Mouse (Mus musculus): Measurements from ENCODE around the gene Kcnk2.
A peak's percentile ranks its signal among the peaks of the same experiment; 100 is the strongest.

Gene Kcnk2

GRCm38 (mm10) chr1:189402223-189402943 lies at the start of gene Kcnk2:
TSS of gene Kcnk2 (minus strand) at chr1:189402273.
- DNase-seq, result no peak

GRCm38 (mm10) chr1:189440741-189441140 lies 38.7 kb upstream of the Kcnk2 start:
- DNase-seq, result no peak

GRCm38 (mm10) chr1:189437126-189437525 lies 35.1 kb upstream of the Kcnk2 start:
- DNase-seq, result no peak

GRCm38 (mm10) chr1:189435452-189435851 lies 33.4 kb upstream of the Kcnk2 start:
- DNase-seq, result no peak

- no peak for DNase-seq
These were observed 29.4 kb upstream of the Kcnk2 start for GRCm38 (mm10) chr1:189431479-189431878.

- DNase-seq, result no peak
These were observed 28.5 kb upstream of the Kcnk2 start for GRCm38 (mm10) chr1:189430534-189430933.

- no peak for DNase-seq
These were observed 27.5 kb upstream of the Kcnk2 start for GRCm38 (mm10) chr1:189429566-189429965.

- DNase-seq, result no peak
These were observed 24.2 kb upstream of the Kcnk2 start for GRCm38 (mm10) chr1:189426252-189426651.

- DNase-seq, result no peak
These were observed 17.8 kb upstream of the Kcnk2 start for GRCm38 (mm10) chr1:189419914-189420313.

- no peak for DNase-seq
These were observed 7.8 kb upstream of the Kcnk2 start for GRCm38 (mm10) chr1:189409906-189410305.

GRCm38 (mm10) chr1:189405221-189405620 lies 3.1 kb upstream of the Kcnk2 start:
- no peak for DNase-seq

- no peak for DNase-seq
These were observed 1.5 kb upstream of the Kcnk2 start for GRCm38 (mm10) chr1:189403546-189403945.

- no peak for DNase-seq
These were observed 1.1 kb upstream of the Kcnk2 start for GRCm38 (mm10) chr1:189403139-189403538.

- no peak for DNase-seq
These were observed 15.2 kb downstream of the Kcnk2 start for GRCm38 (mm10) chr1:189386848-189387247.

GRCm38 (mm10) chr1:189386141-189386540 lies 15.9 kb downstream of the Kcnk2 start:
- no peak for DNase-seq

GRCm38 (mm10) chr1:189367722-189368121 lies 34.4 kb downstream of the Kcnk2 start:
- DNase-seq, result no peak

- DNase-seq, result no peak
These were observed 37.9 kb downstream of the Kcnk2 start for GRCm38 (mm10) chr1:189364188-189364587.

- peak; percentile 33 for DNase-seq
These were observed 39.5 kb downstream of the Kcnk2 start for GRCm38 (mm10) chr1:189362579-189362978.

- no peak for DNase-seq
These were observed 42.4 kb downstream of the Kcnk2 start for GRCm38 (mm10) chr1:189359699-189360098.

- no peak for DNase-seq
These were observed 48.2 kb downstream of the Kcnk2 start for GRCm38 (mm10) chr1:189353887-189354286.

GRCm38 (mm10) chr1:189351804-189352203 lies 50.3 kb downstream of the Kcnk2 start:
- DNase-seq, result no peak

GRCm38 (mm10) chr1:189349205-189349604 lies 52.9 kb downstream of the Kcnk2 start:
- no peak for DNase-seq

GRCm38 (mm10) chr1:189345166-189345565 lies 56.9 kb downstream of the Kcnk2 start:
- DNase-seq, result no peak

GRCm38 (mm10) chr1:189343301-189344251 lies 58.5 kb downstream of the Kcnk2 start:
- peak; percentile 38 for DNase-seq

Measured in cerebellum, adult 9-11 months (tissue).